Mouse (Mus musculus) induced T-regulatory cell, adult 2 months (primary cell): ENCODE measurements around the gene Slc26a8.
"Not testable (repeated sequence)": the region's sequence is repeated elsewhere in the genome, so short reads cannot be mapped to it uniquely, and the experiment has no call there.

Experiments used
- DNase-seq: peaks from one replicate; pipeline ENCODE4 v3.0.0-alpha.2; 2012; ENCODE audit warnings: low read depth

The Slc26a8 gene

GRCm38 (mm10) chr17:28689586-28690283, at the start of gene Slc26a8:
Gene Slc26a8 (minus strand): TSS chr17:28690233.
- peak; percentile 51 for DNase-seq

GRCm38 (mm10) chr17:28739244-28739643, 49.2 kb upstream of the Slc26a8 start:
- DNase-seq, result no peak

GRCm38 (mm10) chr17:28737973-28738372, 47.9 kb upstream of the Slc26a8 start:
- DNase-seq, result no peak

DNA sequence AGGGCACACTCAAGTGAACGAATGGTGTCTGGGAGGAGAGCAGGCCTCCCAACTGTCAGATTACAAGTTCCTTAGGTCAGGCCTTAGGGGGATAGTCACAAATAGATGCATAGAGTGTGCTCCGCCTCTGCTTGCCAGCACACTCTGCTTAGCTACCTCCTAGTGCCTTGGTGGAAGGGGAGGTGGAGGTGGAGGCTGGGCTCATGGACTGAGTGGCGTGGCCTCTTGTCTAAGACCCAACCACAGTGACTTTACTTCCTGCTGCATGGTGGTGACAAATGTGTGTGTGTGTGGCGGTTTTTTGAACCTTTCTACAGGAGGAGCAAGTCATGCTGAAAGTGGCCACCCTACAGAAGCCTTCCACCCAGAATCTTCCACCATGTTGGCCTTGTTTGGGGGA, 46.5 kb upstream of the Slc26a8 start:
- peak; percentile 49 for DNase-seq

DNA sequence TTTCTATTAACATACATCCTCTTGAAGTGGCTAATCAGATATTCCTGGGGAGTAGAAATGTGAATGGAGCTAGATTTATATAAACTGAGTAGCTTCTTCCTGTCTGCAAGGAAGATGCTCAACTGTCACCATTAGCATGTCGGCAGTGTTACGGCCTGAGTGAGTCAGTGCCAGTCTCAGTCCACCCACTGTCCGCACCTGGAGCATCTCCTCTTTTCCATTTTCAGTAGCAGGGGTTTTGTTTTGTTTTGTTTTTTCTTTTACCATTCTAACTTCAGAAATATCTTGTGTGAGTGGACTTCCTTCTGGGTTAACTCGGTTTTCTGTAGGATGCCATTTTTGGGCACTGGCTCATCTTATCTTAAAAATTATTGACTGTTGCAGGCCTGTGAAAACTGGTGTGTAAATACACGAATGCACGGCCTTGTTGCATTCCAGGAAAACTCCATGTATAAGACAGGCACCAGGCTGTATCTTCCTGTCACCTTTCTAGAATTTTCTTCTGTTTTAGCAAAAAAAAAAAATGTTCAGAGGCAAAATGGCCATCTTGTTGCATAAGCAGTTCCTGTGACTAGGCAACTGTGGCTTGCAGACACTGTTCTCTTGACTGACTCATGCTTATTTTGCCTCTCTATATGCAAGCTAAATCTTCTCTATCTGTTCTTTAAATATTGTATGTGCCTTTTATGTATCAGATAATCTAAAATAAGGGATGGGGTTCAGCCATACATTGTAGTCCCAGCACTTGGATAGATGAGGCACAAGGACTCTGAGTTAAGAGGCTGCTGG, 45.5 kb upstream of the Slc26a8 start:
- no peak for DNase-seq

DNA sequence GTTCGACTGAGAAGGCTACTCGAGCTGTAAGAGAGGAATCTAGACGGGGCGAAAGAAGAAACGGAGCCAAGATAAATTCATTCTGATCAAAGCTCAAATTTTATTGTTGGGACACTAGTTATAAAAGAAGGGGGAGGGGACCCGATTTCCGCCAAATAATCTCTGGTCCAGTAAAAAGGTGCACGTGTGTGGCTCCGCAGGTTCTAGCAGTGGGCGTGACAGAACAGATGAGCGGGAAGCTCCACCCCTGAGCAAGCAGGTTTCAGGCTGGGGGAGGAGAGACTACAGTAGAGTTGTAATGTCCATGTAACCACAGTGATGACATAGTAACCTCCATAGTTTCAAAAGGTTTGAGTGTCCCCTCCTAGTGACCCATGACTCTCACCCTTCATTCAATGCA, 37.5 kb upstream of the Slc26a8 start:
- not testable (repeated sequence) for DNase-seq

GRCm38 (mm10) chr17:28725783-28726182, 35.8 kb upstream of the Slc26a8 start, which contains the start of gene AC170998.1:
Gene AC170998.1 (plus strand): TSS chr17:28726083.
- DNase-seq, result no peak

DNA sequence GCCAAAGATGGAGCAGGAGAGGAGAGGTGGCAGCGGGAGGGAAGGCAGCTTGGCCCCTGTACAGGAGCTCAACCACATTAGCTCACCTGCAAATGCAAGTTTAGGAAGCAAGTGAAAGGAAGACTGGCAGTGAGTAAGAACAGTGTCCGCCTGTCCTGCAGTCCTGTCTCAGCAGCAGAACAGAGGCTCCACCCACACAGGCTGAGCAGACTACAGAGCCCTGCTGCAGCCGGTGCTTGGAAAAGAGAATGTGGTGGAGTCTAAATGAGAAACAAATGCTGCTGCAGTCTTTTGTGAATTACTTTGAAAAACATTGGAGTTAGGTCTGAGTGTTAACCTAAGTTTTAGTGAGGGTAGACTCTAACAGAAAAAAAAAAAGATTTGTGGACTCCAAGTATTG, 27.5 kb upstream of the Slc26a8 start:
- DNase-seq, result no peak

GRCm38 (mm10) chr17:28715832-28716548, 26.0 kb upstream of the Slc26a8 start:
- DNase-seq, result no peak

- peak; percentile 34 for DNase-seq
These were observed 24.0 kb upstream of the Slc26a8 start for GRCm38 (mm10) chr17:28714006-28714405.

GRCm38 (mm10) chr17:28712305-28712704, 22.3 kb upstream of the Slc26a8 start:
- DNase-seq, result no peak

DNA sequence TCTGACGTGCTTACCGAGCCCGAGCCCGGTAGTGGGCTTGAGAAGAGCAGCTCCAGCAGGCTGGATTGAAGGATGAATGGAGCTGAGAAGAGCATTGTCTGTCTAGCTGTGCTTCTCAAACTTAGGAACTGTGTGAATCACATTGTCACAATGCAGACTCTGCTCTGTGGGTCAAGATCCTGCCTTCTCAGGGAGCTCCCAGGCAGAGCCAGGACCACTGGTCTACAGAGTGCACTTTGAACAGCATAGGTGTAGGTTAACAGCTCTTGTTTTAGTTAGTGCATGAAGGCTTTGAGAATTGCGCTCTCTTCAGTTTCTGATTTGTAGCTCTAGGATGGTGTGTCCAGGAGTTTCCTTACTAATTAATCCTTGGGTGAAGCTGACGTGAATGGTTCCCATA, 21.2 kb upstream of the Slc26a8 start:
- DNase-seq, result no peak

- DNase-seq, result no peak
These were observed 20.3 kb upstream of the Slc26a8 start for GRCm38 (mm10) chr17:28710291-28710688.

GRCm38 (mm10) chr17:28709552-28710290, 19.7 kb upstream of the Slc26a8 start:
- no peak for DNase-seq

GRCm38 (mm10) chr17:28708989-28709388, 19.0 kb upstream of the Slc26a8 start:
- DNase-seq, result no peak

- DNase-seq, result no peak
These were observed 17.8 kb upstream of the Slc26a8 start for GRCm38 (mm10) chr17:28707816-28708215.

GRCm38 (mm10) chr17:28707136-28707627, 17.1 kb upstream of the Slc26a8 start:
- DNase-seq, result no peak

GRCm38 (mm10) chr17:28706697-28707096, 16.7 kb upstream of the Slc26a8 start:
- DNase-seq, result no peak

GRCm38 (mm10) chr17:28702646-28703045, 12.6 kb upstream of the Slc26a8 start:
- peak; percentile 60 for DNase-seq

DNA sequence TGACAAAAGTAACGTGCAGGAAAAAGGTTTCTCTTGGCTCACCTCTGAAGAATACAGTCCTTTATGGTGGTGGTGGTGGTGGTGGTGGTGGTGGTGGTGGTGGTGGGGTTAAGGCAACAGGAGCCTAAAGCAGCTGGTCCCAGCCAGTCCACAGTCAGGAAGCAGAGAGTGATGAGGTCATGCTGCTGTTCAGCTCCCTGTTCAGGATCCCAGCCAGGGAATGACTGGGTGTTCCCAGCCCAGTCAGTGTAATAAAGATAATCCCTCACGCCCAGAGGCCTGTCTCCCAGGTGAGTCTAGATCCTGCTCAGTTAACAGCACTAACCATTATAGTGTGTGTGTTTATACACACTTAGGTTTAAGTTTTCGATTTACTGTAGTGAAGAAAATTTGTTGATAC, 11.7 kb upstream of the Slc26a8 start:
- no peak for DNase-seq

DNA sequence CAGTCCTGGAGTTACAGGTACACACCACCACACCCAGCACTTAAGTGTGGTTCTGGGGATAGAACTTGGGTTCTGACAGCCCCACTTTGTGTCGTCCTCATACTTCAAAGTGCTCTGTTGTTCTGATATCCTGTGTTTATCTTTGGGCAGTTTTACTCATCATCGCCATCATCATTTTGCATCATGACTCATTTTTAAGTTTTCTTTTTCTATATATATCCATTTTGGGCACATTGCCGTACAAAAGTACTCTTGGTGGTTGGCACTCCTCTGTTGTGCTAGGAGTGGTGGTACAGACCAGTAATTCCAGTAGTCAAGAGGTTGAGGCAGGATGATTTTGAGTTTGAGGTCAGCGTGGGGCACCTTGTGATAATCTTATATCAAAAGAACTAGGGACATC, 11.1 kb upstream of the Slc26a8 start:
- DNase-seq, result peak; percentile 73

GRCm38 (mm10) chr17:28699789-28700188, 9.8 kb upstream of the Slc26a8 start:
- peak; percentile 55 for DNase-seq
